Mouse (Mus musculus) kidney, adult 2 months (tissue): ENCODE measurements at regions not wholly inside any gene's neighbourhood (a gene's known extent, or its start where the extent isn't known, plus 50 kb on each side); places are given as distances from the start of the nearest gene placed in this dataset.

Experiments used
- DNase-seq: peaks from one replicate; pipeline ENCODE4 v3.0.0; 2021
- H3K27ac ChIP-seq: fragments of 200-500 bp; 2 replicates; pipeline ENCODE4 v1.5.1; 2012; ENCODE audit warnings: low read depth, low read length, control low read depth, inconsistent platforms; ENCODE audit not compliant: insufficient read depth
- H3K27me3 ChIP-seq: fragments of 200-500 bp; replicated peaks from 2 replicates; pipeline ENCODE4 v1.6.1; 2012; ENCODE audit warnings: mild to moderate bottlenecking, moderate library complexity, low read length, inconsistent platforms; ENCODE audit not compliant: control insufficient read depth, insufficient read depth
- H3K36me3 ChIP-seq: fragments of 200-500 bp; 2 replicates; pipeline ENCODE4 v1.6.1; 2012; ENCODE audit warnings: mild to moderate bottlenecking, moderate library complexity, low read length, inconsistent platforms; ENCODE audit not compliant: control insufficient read depth, insufficient read depth
- H3K4me1 ChIP-seq: fragments of 200-500 bp; 2 replicates; pipeline ENCODE4 v1.6.1; 2011; ENCODE audit warnings: low read length; ENCODE audit not compliant: control insufficient read depth, insufficient read depth
- H3K4me3 ChIP-seq: fragments of 200-500 bp; 2 replicates; pipeline ENCODE4 v1.5.1; 2011; ENCODE audit warnings: mild to moderate bottlenecking, low read depth, low read length, control low read depth; ENCODE audit not compliant: insufficient read depth
- CTCF ChIP-seq: fragments of 200-500 bp; conservative IDR thresholded peaks from 2 replicates; pipeline ENCODE4 v1.5.1; 2011; ENCODE audit warnings: low read depth, mild to moderate bottlenecking, control low read depth, low read length, moderate library complexity, mixed read lengths; ENCODE audit not compliant: insufficient read depth, insufficient read length
- POLR2A ChIP-seq: fragments of 200-500 bp; IDR thresholded peaks from one replicate; pipeline ENCODE4 v1.6.1; 2011; ENCODE audit warnings: low read depth, low read length, control low read depth
- WGBS: fragments of 180-500 bp; shearing (Covaris S2); methylation state at CpG from one replicate; pipeline ENCODE4 v1.1.7; 2018; 5-methylcytosine and 5-hydroxymethylcytosine counted together

DNA sequence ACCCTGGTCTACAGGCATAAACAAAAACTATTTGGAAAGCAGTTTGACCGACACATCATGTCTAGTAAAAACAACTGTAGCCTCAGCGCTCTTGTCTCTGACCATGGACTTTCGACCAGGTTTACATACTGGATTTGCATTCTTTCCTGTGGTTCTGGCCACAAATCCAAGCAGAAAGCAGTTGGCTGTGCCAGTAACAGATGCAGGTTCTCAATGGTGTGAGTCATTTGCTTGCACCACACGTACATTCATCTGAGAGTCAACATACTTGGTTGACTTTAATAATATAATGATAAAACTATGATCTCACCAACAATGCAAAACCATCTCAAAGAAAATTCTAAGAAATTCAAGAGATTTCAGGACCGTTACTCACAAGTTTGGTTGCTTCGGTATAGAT is 207.1 kb downstream of the Efnb2 start:
- TF ChIP-seq CTCF, result no peak
- no peak for TF ChIP-seq POLR2A
- Histone ChIP-seq H3K27me3 (no peaks in the 10 kb centered on the region), H3K36me3 (no peaks in the 10 kb centered on the region), H3K4me1 (no peaks in the 10 kb centered on the region), H3K27ac (no peak overlapping the region), H3K4me3 (no peak overlapping the region)
- 88% methylated on average over 6 of the region's 6 CpGs for WGBS
- DNase-seq, result no peak

DNA sequence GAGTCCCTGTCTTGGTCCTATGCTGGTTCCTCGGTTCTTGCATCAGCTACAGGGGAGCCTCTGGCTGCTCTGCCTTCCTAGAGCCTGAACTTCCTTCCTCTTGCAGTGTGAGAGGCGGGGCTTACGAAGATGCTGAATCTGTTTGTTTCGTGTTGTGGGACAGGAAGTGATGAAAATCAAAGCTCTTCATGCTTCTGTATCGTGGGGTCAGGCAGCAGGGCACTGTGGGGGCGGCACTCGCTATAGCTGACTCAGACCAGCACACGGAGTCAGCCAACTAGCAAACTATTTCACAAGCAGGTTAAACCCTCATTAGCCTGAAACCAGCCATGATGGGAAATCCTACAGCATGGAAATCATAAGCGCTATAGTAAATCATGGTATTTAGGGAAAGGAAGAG is 208.8 kb downstream of the Efnb2 start:
- DNase-seq, result peak; percentile 4
- H3K27ac ChIP-seq, result no peak overlapping the region
- H3K27me3 ChIP-seq, result no peaks in the 10 kb centered on the region

DNA sequence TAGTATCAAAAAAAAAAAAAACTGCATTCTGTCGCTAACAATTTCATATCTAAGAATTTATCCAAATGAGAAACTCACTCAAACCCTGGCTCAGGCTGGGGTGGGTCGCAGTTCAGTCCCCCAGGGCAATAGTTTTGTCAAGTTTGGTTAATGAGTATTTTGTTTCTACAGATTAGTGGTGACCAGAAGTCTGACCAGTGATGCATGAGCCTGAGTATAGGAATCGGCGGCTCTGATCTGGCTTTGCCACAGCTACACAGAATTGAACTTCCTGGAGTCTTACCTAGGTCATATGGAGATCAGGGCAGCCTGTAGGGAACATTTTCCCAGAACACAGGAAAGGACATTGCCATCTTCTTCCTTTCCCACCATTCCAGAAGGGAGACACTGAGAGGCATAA is 212.1 kb downstream of the Efnb2 start:
- Histone ChIP-seq H3K27ac (no peak overlapping the region), H3K36me3 (no peaks in the 10 kb centered on the region), H3K27me3 (no peaks in the 10 kb centered on the region), H3K4me1 (no peaks in the 10 kb centered on the region), H3K4me3 (no peak overlapping the region)
- no peak for DNase-seq
- WGBS, result 37% methylated on average over 4 of the region's 4 CpGs
- TF ChIP-seq CTCF (no peak), POLR2A (no peak)

More for the DNA sequence above, 208.8 kb downstream of the Efnb2 start:
- no peaks in the 10 kb centered on the region for H3K36me3 ChIP-seq
- WGBS, result 56% methylated on average over 9 of the region's 9 CpGs
- TF ChIP-seq POLR2A (no peak), CTCF (no peak)
- no peaks in the 10 kb centered on the region for H3K4me1 ChIP-seq
- H3K4me3 ChIP-seq, result no peak overlapping the region

DNA sequence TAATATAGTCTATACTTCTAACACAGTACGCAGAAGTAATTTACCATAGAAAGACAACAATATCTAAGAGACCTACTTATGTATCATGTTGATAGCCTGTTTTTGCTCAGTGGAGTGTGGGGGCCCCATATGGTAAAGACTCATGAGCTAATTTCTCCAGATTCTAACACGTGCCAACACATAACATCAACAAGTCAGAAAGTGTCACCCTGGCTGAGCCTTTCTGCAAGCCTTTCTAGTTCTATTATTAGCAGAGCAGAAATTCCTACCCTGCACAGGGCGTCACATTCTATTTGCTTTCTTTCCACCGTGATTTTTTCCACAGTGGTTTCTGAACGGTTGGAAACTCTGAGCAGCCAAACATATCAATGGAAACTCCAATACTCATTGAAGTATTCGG is 219.5 kb downstream of the Efnb2 start:
- no peak overlapping the region for H3K27ac ChIP-seq
- no peaks in the 10 kb centered on the region for H3K36me3 ChIP-seq
- H3K27me3 ChIP-seq, result no peaks in the 10 kb centered on the region
- 79% methylated on average over 6 of the region's 6 CpGs for WGBS
- no peaks in the 10 kb centered on the region for H3K4me1 ChIP-seq
- no peak for DNase-seq
- no peak overlapping the region for H3K4me3 ChIP-seq
- TF ChIP-seq POLR2A (no peak), CTCF (no peak)

DNA sequence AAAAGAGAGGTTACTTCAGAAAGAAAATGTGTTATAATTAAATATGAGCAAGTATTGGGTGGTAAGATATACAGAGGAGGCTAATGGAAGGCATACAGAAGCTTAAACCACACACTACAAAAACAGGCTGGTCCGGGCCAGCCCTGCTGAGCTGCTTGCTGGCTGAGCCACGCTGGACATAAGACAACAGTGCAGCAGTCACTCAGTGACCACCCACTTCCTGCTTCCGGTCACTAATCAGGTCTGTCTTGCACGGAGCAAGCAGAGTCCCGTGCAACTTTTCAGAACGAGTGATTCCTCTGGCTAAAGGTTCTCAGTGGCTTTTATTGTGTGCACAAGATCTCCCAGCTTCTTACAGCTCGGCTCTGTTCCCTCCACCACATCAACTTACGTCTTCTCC is 220.1 kb downstream of the Efnb2 start:
- Histone ChIP-seq H3K27me3 (no peaks in the 10 kb centered on the region), H3K36me3 (no peaks in the 10 kb centered on the region), H3K27ac (no peak overlapping the region), H3K4me1 (no peaks in the 10 kb centered on the region), H3K4me3 (no peak overlapping the region)
- DNase-seq, result peak; percentile 23
- WGBS, result 29% methylated on average over 8 of the region's 8 CpGs
- TF ChIP-seq POLR2A, result no peak
- no peak for TF ChIP-seq CTCF

DNA sequence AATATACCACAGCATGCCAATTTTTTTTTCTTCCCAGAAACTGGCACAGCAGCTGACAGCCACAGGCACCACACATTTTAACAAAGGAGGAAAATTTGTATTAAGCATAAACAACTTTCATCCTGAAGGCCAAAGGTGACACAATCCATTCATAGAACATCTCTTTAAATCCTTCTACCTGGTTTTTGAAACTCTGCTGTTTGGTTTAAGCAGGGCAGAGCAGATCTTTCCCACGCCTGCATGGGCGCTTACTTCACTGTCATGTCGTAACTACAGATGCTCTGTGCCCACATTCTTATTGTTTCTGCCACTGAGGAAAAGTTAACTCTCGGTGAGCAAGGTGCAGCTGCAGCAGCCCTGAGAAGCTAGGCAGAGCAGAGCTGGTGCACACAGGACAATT is 234.8 kb downstream of the Efnb2 start:
- no peak for DNase-seq
- H3K27me3 ChIP-seq, result no peaks in the 10 kb centered on the region
- H3K36me3 ChIP-seq, result no peaks in the 10 kb centered on the region
- WGBS, result 86% methylated on average over 4 of the region's 4 CpGs
- H3K27ac ChIP-seq, result no peak overlapping the region
- TF ChIP-seq CTCF (no peak), POLR2A (no peak)
- H3K4me1 ChIP-seq, result no peaks in the 10 kb centered on the region
- no peak overlapping the region for H3K4me3 ChIP-seq

DNA sequence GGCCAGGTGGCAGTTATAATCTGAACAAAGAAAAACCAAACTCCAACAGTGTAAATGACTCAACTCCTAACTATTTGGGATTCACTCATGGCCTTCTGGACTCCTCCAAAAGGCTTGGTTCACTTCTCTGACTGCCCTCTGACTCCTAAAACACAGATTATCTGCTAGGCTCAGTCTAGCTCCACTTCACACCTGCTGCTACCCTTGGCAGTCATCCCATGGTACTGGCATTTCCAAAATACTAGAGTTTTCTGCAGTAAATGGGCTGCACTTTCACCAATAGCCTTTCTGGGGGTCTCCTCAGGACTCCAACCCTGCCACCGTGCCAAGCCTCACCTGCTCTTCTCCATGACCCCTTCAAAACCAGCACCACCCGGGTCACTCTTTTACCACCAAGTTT is 237.6 kb downstream of the Efnb2 start:
- Histone ChIP-seq H3K36me3 (no peaks in the 10 kb centered on the region), H3K4me3 (no peak overlapping the region), H3K4me1 (no peaks in the 10 kb centered on the region), H3K27me3 (no peaks in the 10 kb centered on the region), H3K27ac (no peak overlapping the region)
- DNase-seq, result no peak
- WGBS, result 91% methylated on average over 2 of the region's 2 CpGs
- TF ChIP-seq POLR2A, result no peak
- TF ChIP-seq CTCF, result no peak

DNA sequence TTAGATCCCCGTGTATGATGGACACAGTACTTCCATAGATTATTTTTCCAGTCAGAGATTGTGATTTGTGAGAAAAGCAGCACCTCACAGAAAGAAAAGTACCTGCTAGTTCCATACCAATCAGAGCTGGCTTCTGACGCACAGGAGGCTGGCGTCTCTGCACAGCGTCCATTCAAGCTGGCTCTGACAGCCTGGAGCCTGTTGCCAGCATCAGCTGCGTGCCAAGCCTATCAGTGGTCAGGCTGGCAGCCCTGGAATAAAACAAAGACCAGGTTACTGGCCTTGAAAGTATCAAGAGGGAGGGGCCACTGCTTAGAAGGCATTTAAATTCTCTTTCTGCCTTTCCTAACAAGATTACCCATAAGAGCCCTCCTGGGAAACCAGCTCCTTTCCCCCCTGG is 239.3 kb downstream of the Efnb2 start:
- no peak for DNase-seq
- no peaks in the 10 kb centered on the region for H3K36me3 ChIP-seq

More for the DNA sequence above, 239.3 kb downstream of the Efnb2 start:
- no peak overlapping the region for H3K4me3 ChIP-seq
- H3K27me3 ChIP-seq, result no peaks in the 10 kb centered on the region
- H3K27ac ChIP-seq, result no peak overlapping the region
- TF ChIP-seq POLR2A, result no peak
- no peak for TF ChIP-seq CTCF
- WGBS, result 84% methylated on average over 5 of the region's 5 CpGs
- no peaks in the 10 kb centered on the region for H3K4me1 ChIP-seq
